In genomic region chr6:134685040-134685439, GRCm38 (mm10) we compare ENCODE assay signal across 26 mouse cellular contexts. TPM values are rescaled to one million over a fixed set of nuclear protein-coding genes. Genes with fewer than 3 reads are reported as not detected.
DNase-seq lines count a peak whose midpoint lies in the region; ATAC-seq and TF ChIP-seq lines count a peak whose summit lies in the region.
"Had no signal": no experiment of that assay in that cellular context is flagged by ENCODE, and none has a peak within 500 bp of the region (broad histone marks: within the 10 kb centered on the region; RNA-seq: fewer than 3 reads in every experiment).

No protein-coding gene starts in this region.

- no peaks in the 10 kb centered on the region for H3K27me3 ChIP-seq in forebrain, postnatal 0 days (ENCODE audit: insufficient read depth, low read length)
- H3K27me3 ChIP-seq in forebrain, embryonic 10.5 days (ENCODE audit: poor library complexity, severe bottlenecking) = no peaks in the 10 kb centered on the region
- no peaks in the 10 kb centered on the region for H3K27me3 ChIP-seq in midbrain, embryonic 14.5 days (ENCODE audit: control insufficient read depth, insufficient read depth, low read length)
- no peaks in the 10 kb centered on the region for H3K27me3 ChIP-seq in midbrain, embryonic 11.5 days (ENCODE audit: control insufficient read depth, insufficient read depth, low read length)
- H3K27me3 ChIP-seq in midbrain, embryonic 16.5 days (ENCODE audit: control insufficient read depth, insufficient read depth, low read depth, low read length) = no peaks in the 10 kb centered on the region
- H3K27me3 ChIP-seq in liver, postnatal 0 days (ENCODE audit: insufficient read depth, low read length) = no peaks in the 10 kb centered on the region
- H3K27me3 ChIP-seq: embryonic facial prominence, embryonic 15.5 days; forebrain, embryonic 13.5 days; liver, embryonic 13.5 days had no signal

- TF ChIP-seq EP300 in liver, postnatal 0 days (IDR thresholded peaks at IDR 0.05; ENCODE audit: low read depth) = no peak

- no peak overlapping the region for H3K4me3 ChIP-seq in forebrain, postnatal 0 days (ENCODE audit: low read depth, low read length)
- no peak overlapping the region for H3K4me3 ChIP-seq in forebrain, embryonic 10.5 days
- H3K4me3 ChIP-seq in midbrain, embryonic 14.5 days (replicated peaks; ENCODE audit: low read depth, low read length) = no peak overlapping the region
- H3K4me3 ChIP-seq in midbrain, embryonic 11.5 days (ENCODE audit: low read depth, low read length) = no peak overlapping the region
- H3K4me3 ChIP-seq in midbrain, embryonic 16.5 days (ENCODE audit: low read depth, low read length) = no peak overlapping the region
- H3K4me3 ChIP-seq in liver, postnatal 0 days (ENCODE audit: low read depth, low read length) = no peak overlapping the region
- H3K4me3 ChIP-seq: embryonic facial prominence, embryonic 10.5 days; embryonic facial prominence, embryonic 15.5 days; forebrain, embryonic 13.5 days; liver, embryonic 13.5 days had no signal

- peak overlapping the region; percentile 21; the same call in 1 of the 2 replicates for H3K27ac ChIP-seq in forebrain, postnatal 0 days (ENCODE audit: low read depth, low read length)
- no peak overlapping the region for H3K27ac ChIP-seq in forebrain, embryonic 10.5 days
- H3K27ac ChIP-seq in midbrain, embryonic 14.5 days (replicated peaks; ENCODE audit: low read depth, low read length) = no peak overlapping the region
- H3K27ac ChIP-seq in midbrain, embryonic 11.5 days (ENCODE audit: low read depth, low read length) = no peak overlapping the region
- peak overlapping the region; percentile 71 for H3K27ac ChIP-seq in midbrain, embryonic 16.5 days (ENCODE audit: low read length)
- H3K27ac ChIP-seq in liver, postnatal 0 days (ENCODE audit: low read depth) = no peak overlapping the region
- H3K27ac ChIP-seq: embryonic facial prominence, embryonic 10.5 days; embryonic facial prominence, embryonic 15.5 days; forebrain, embryonic 13.5 days; liver, embryonic 13.5 days; stomach, postnatal 0 days had no signal

- no peak overlapping the region for H3K4me2 ChIP-seq in forebrain, postnatal 0 days (ENCODE audit: low read depth)
- no peak overlapping the region for H3K4me2 ChIP-seq in midbrain, embryonic 14.5 days (ENCODE audit: low read length)
- H3K4me2 ChIP-seq in midbrain, embryonic 11.5 days = no peak overlapping the region
- no peak overlapping the region for H3K4me2 ChIP-seq in midbrain, embryonic 16.5 days (ENCODE audit: low read length)
- H3K4me2 ChIP-seq in liver, postnatal 0 days (ENCODE audit: low read depth, low read length) = no peak overlapping the region
- H3K4me2 ChIP-seq: embryonic facial prominence, embryonic 15.5 days; forebrain, embryonic 13.5 days; heart, embryonic 11.5 days; liver, embryonic 13.5 days; lung, embryonic 14.5 days had no signal

- WGBS in forebrain, postnatal 0 days = 42% methylated on average over 2 of the region's 2 CpGs
- 75% methylated on average over 2 of the region's 2 CpGs for WGBS in forebrain, embryonic 10.5 days
- 26% methylated on average over 2 of the region's 2 CpGs for WGBS in midbrain, embryonic 14.5 days
- 64% methylated on average over 2 of the region's 2 CpGs for WGBS in midbrain, embryonic 11.5 days
- WGBS in midbrain, embryonic 16.5 days = 17% methylated on average over 2 of the region's 2 CpGs
- WGBS in liver, postnatal 0 days (ENCODE audit: insufficient replicate concordance) = 69% methylated on average over 2 of the region's 2 CpGs

- peak; percentile 58 for ATAC-seq in forebrain, postnatal 0 days
- no peak for ATAC-seq in midbrain, embryonic 14.5 days (ENCODE audit: low FRiP score, low TSS enrichment)
- no peak for ATAC-seq in midbrain, embryonic 11.5 days (ENCODE audit: low FRiP score)
- peak; percentile 80; the same call in 1 of the 2 replicates for ATAC-seq in midbrain, embryonic 16.5 days
- no peak for ATAC-seq in liver, postnatal 0 days
- ATAC-seq: intestine, postnatal 0 days had no signal

- peaks cover 4% of the 10 kb centered on the region; the same call in 1 of the 2 replicates for H3K36me3 ChIP-seq in forebrain, postnatal 0 days (ENCODE audit: insufficient read depth)
- H3K36me3 ChIP-seq in forebrain, embryonic 10.5 days (replicated peaks) = no peaks in the 10 kb centered on the region
- H3K36me3 ChIP-seq in midbrain, embryonic 14.5 days (ENCODE audit: control insufficient read depth, insufficient read depth, low read length) = no peaks in the 10 kb centered on the region; the same call in 1 of the 2 replicates
- H3K36me3 ChIP-seq in midbrain, embryonic 11.5 days (ENCODE audit: control insufficient read depth, insufficient read depth, low read length) = no peaks in the 10 kb centered on the region
- H3K36me3 ChIP-seq in midbrain, embryonic 16.5 days (ENCODE audit: control insufficient read depth, insufficient read depth, low read length) = peaks cover 5% of the 10 kb centered on the region; the same call in 1 of the 2 replicates
- no peaks in the 10 kb centered on the region for H3K36me3 ChIP-seq in liver, postnatal 0 days (replicated peaks; ENCODE audit: insufficient read depth, low read length)
- H3K36me3 ChIP-seq: embryonic facial prominence, embryonic 10.5 days; embryonic facial prominence, embryonic 15.5 days had no signal

- H3K9ac ChIP-seq in forebrain, postnatal 0 days = no peak overlapping the region
- H3K9ac ChIP-seq in midbrain, embryonic 14.5 days (replicated peaks; ENCODE audit: low read length) = no peak overlapping the region
- H3K9ac ChIP-seq in midbrain, embryonic 11.5 days (ENCODE audit: low read length) = no peak overlapping the region
- no peak overlapping the region for H3K9ac ChIP-seq in midbrain, embryonic 16.5 days (ENCODE audit: low read depth, low read length)
- H3K9ac ChIP-seq in liver, postnatal 0 days (replicated peaks) = no peak overlapping the region
- H3K9ac ChIP-seq: embryonic facial prominence, embryonic 15.5 days; forebrain, embryonic 13.5 days; liver, embryonic 13.5 days; lung, embryonic 14.5 days had no signal

- H3K4me1 ChIP-seq in forebrain, postnatal 0 days (ENCODE audit: insufficient read depth) = no peaks in the 10 kb centered on the region; the same call in 1 of the 2 replicates
- peaks cover 11% of the 10 kb centered on the region; the same call in 1 of the 2 replicates for H3K4me1 ChIP-seq in forebrain, embryonic 10.5 days
- H3K4me1 ChIP-seq in midbrain, embryonic 14.5 days (ENCODE audit: control insufficient read depth, insufficient read depth, low read length) = 0 out of 2 replicates have a peak, but pooled peaks cover 5% of the 10 kb centered on the region
- H3K4me1 ChIP-seq in midbrain, embryonic 11.5 days (ENCODE audit: control insufficient read depth, insufficient read depth, low read length) = peaks cover 5% of the 10 kb centered on the region
- peaks cover 13% of the 10 kb centered on the region for H3K4me1 ChIP-seq in midbrain, embryonic 16.5 days (ENCODE audit: control insufficient read depth, insufficient read depth, low read length)
- H3K4me1 ChIP-seq in liver, postnatal 0 days (ENCODE audit: insufficient read depth) = no peaks in the 10 kb centered on the region
- H3K4me1 ChIP-seq: embryonic facial prominence, embryonic 15.5 days; forebrain, embryonic 13.5 days had no signal

- TF ChIP-seq CTCF in forebrain, postnatal 0 days (IDR thresholded peaks at IDR 0.05; ENCODE audit: low read depth) = no peak
- TF ChIP-seq CTCF in liver, postnatal 0 days (IDR thresholded peaks at IDR 0.05; ENCODE audit: low read depth) = no peak

- DNase-seq in forebrain, postnatal 0 days = peak; percentile 8
- DNase-seq in forebrain, embryonic 10.5 days (ENCODE audit: extremely low spot score, low spot score) = no peak
- peak; percentile 66 for DNase-seq in midbrain, embryonic 14.5 days
- DNase-seq in midbrain, embryonic 11.5 days (ENCODE audit: low spot score, missing footprints) = no peak
- no peak for DNase-seq in adrenal gland, adult (ENCODE audit: inconsistent age in 2 of 2, low spot score in 1 of 2)
- no peak for DNase-seq in liver, postnatal 0 days
- DNase-seq: adrenal gland, postnatal 10 days; gastrocnemius, postnatal 25 days; heart, postnatal 36 days; kidney, adult 9 months; kidney, postnatal 10 days; layer of hippocampus, postnatal 36 days; liver, embryonic 13.5 days; lung, embryonic 14.5 days; lung, postnatal 14 days; right cerebral cortex, adult 18-20 months; thymus, adult 18-20 months; thymus, postnatal 25 days had no signal

- H3K9me3 ChIP-seq in forebrain, postnatal 0 days (ENCODE audit: low read length) = no peaks in the 10 kb centered on the region
- no peaks in the 10 kb centered on the region for H3K9me3 ChIP-seq in forebrain, embryonic 10.5 days
- H3K9me3 ChIP-seq in midbrain, embryonic 14.5 days (ENCODE audit: control insufficient read depth, low read length) = no peaks in the 10 kb centered on the region
- no peaks in the 10 kb centered on the region for H3K9me3 ChIP-seq in midbrain, embryonic 11.5 days (ENCODE audit: control insufficient read depth, low read length)
- H3K9me3 ChIP-seq in midbrain, embryonic 16.5 days (replicated peaks; ENCODE audit: control insufficient read depth, low read length, poor library complexity, severe bottlenecking) = no peaks in the 10 kb centered on the region
- H3K9me3 ChIP-seq in liver, postnatal 0 days (ENCODE audit: low read length) = no peaks in the 10 kb centered on the region
- H3K9me3 ChIP-seq: embryonic facial prominence, embryonic 10.5 days; embryonic facial prominence, embryonic 15.5 days; forebrain, embryonic 13.5 days; G1E; liver, embryonic 13.5 days had no signal

RNA-seq across cellular contexts. Expression of gene Borcs5, which starts 45.7 kb away (rescaled TPM):
- 37.4 and 41.2 TPM in 2 replicates for total RNA-seq in forebrain, postnatal 0 days (2014; rRNA removed)
- 42.6 and 44.2 TPM in 2 replicates for polyA plus RNA-seq in forebrain, postnatal 0 days (2015; fragmentation: Nextera tagmentation; extraction: Ambion mirVana)
- polyA plus RNA-seq in forebrain, embryonic 10.5 days (2016; fragmentation: Nextera tagmentation; extraction: Ambion mirVana) = 18.4 and 20.1 TPM in 2 replicates
- 51.3 and 57.5 TPM in 2 replicates for polyA plus RNA-seq in midbrain, embryonic 14.5 days (2014; fragmentation: Nextera tagmentation; extraction: Ambion mirVana)
- polyA plus RNA-seq in midbrain, embryonic 11.5 days (2014; fragmentation: Nextera tagmentation; extraction: Ambion mirVana) = 26.4 and 28.3 TPM in 2 replicates
- 45.3 and 46.2 TPM in 2 replicates for polyA plus RNA-seq in midbrain, embryonic 16.5 days (2015; fragmentation: Nextera tagmentation; extraction: Ambion mirVana)
- polyA plus RNA-seq in liver, postnatal 0 days (2015; fragmentation: Nextera tagmentation; extraction: Ambion mirVana) = 8.2 and 8.3 TPM in 2 replicates

RNA-seq across cellular contexts. Expression of gene Mansc1, which starts 52.8 kb away (rescaled TPM):
- 1.2 and 2.8 TPM in 2 replicates for total RNA-seq in forebrain, postnatal 0 days (2014; rRNA removed)
- polyA plus RNA-seq in forebrain, postnatal 0 days (2015; fragmentation: Nextera tagmentation; extraction: Ambion mirVana) = 1.4 and 1.9 TPM in 2 replicates
- 0.55 and 0.63 TPM in 2 replicates for polyA plus RNA-seq in forebrain, embryonic 10.5 days (2016; fragmentation: Nextera tagmentation; extraction: Ambion mirVana)
- 0.91 and 1.0 TPM in 2 replicates for polyA plus RNA-seq in midbrain, embryonic 14.5 days (2014; fragmentation: Nextera tagmentation; extraction: Ambion mirVana)
- 0.87 and 1.3 TPM in 2 replicates for polyA plus RNA-seq in midbrain, embryonic 11.5 days (2014; fragmentation: Nextera tagmentation; extraction: Ambion mirVana)
- polyA plus RNA-seq in midbrain, embryonic 16.5 days (2015; fragmentation: Nextera tagmentation; extraction: Ambion mirVana) = 1.0 and 1.2 TPM in 2 replicates
- 1.6 TPM in 2 replicates for polyA plus RNA-seq in liver, postnatal 0 days (2015; fragmentation: Nextera tagmentation; extraction: Ambion mirVana)
- total RNA-seq: G1E had no signal
- polyA plus RNA-seq: G1E had no signal

Comparison
In these comparisons a context has a peak if more than half of its experiments do, and no peak if none do; other contexts are left out.
1. ATAC-seq: peak in forebrain, postnatal 0 days (single experiment) and midbrain, embryonic 16.5 days (single experiment); none in midbrain, embryonic 14.5 days (single experiment), midbrain, embryonic 11.5 days (single experiment) and liver, postnatal 0 days (single experiment).
2. DNase-seq: peak in forebrain, postnatal 0 days (single experiment) and midbrain, embryonic 14.5 days (single experiment); none in forebrain, embryonic 10.5 days (single experiment), midbrain, embryonic 11.5 days (single experiment), adrenal gland, adult (0 of 2) and liver, postnatal 0 days (single experiment).
3. H3K27ac ChIP-seq: peak in forebrain, postnatal 0 days (single experiment) and midbrain, embryonic 16.5 days (single experiment); none in forebrain, embryonic 10.5 days (single experiment), midbrain, embryonic 14.5 days (single experiment), midbrain, embryonic 11.5 days (single experiment) and liver, postnatal 0 days (single experiment).